Mouse (Mus musculus): ENCODE results near the gene Dnajb2. TPM values are rescaled to one million over a fixed set of nuclear protein-coding genes. Genes with fewer than 3 reads are reported as not detected.

Gene Dnajb2
- total and polyA plus RNA-seq, 2 experiments from 2014 or later, result 34.9 to 35.0 TPM

GRCm38 (mm10) chr1:75253849-75254624, 17.8 kb downstream of the Dnajb2 start:
- Histone ChIP-seq H3K9ac (replicated peaks; ENCODE audit: low read depth, low read length) (no peak overlapping the region), H3K4me3 (ENCODE audit: low read depth, low read length) (no peak overlapping the region), H3K4me2 (ENCODE audit: low read depth, low read length) (no peak overlapping the region), H3K4me1 (ENCODE audit: control insufficient read depth, insufficient read depth) (peaks cover 3% of the 10 kb centered on the region), H3K9me3 (replicated peaks; ENCODE audit: control insufficient read depth, low read length) (no peaks in the 10 kb centered on the region), H3K27me3 (ENCODE audit: control insufficient read depth, insufficient read depth, low read length) (no peaks in the 10 kb centered on the region), H3K27ac (ENCODE audit: low read depth) (no peak overlapping the region), H3K36me3 (replicated peaks; ENCODE audit: control insufficient read depth, insufficient read depth, low read length) (no peaks in the 10 kb centered on the region)
- whole genome bisulfite sequencing, result 54% methylated on average over 16 of the region's 16 CpGs
- TF ChIP-seq EP300 (IDR thresholded peaks at IDR 0.05; ENCODE audit: low read depth) (no peak), CTCF (IDR thresholded peaks at IDR 0.05; ENCODE audit: low read depth) (peak; percentile 89)
- peak; percentile 46 for DNase-seq (ENCODE audit: low spot score)
- no peak for ATAC-seq (ENCODE audit: insufficient read depth, low read depth)

- H3K4me3 ChIP-seq (ENCODE audit: low read depth, low read length), result no peak overlapping the region
- no peak overlapping the region for H3K9ac ChIP-seq (replicated peaks; ENCODE audit: low read depth, low read length)
- TF ChIP-seq CTCF (IDR thresholded peaks at IDR 0.05; ENCODE audit: low read depth) (no peak), EP300 (IDR thresholded peaks at IDR 0.05; ENCODE audit: low read depth) (no peak)
- WGBS, result 66% methylated on average over 8 of the region's 8 CpGs
- no peak for DNase-seq (ENCODE audit: low spot score)
- H3K27me3 ChIP-seq (ENCODE audit: control insufficient read depth, insufficient read depth, low read length), result no peaks in the 10 kb centered on the region
- H3K36me3 ChIP-seq (replicated peaks; ENCODE audit: control insufficient read depth, insufficient read depth, low read length), result no peaks in the 10 kb centered on the region
- H3K4me2 ChIP-seq (ENCODE audit: low read depth, low read length), result no peak overlapping the region
- no peaks in the 10 kb centered on the region for H3K9me3 ChIP-seq (replicated peaks; ENCODE audit: control insufficient read depth, low read length)
- no peak overlapping the region for H3K27ac ChIP-seq (ENCODE audit: low read depth)
- no peak for ATAC-seq (ENCODE audit: insufficient read depth, low read depth)
- H3K4me1 ChIP-seq (ENCODE audit: control insufficient read depth, insufficient read depth), result peaks cover 3% of the 10 kb centered on the region
These were observed 18.4 kb downstream of the Dnajb2 start for GRCm38 (mm10) chr1:75254625-75255013.

GRCm38 (mm10) chr1:75255516-75256046, 19.4 kb downstream of the Dnajb2 start:
- Histone ChIP-seq H3K36me3 (replicated peaks; ENCODE audit: control insufficient read depth, insufficient read depth, low read length) (no peaks in the 10 kb centered on the region), H3K27ac (ENCODE audit: low read depth) (no peak overlapping the region), H3K9me3 (replicated peaks; ENCODE audit: control insufficient read depth, low read length) (no peaks in the 10 kb centered on the region), H3K4me2 (ENCODE audit: low read depth, low read length) (no peak overlapping the region), H3K4me1 (ENCODE audit: control insufficient read depth, insufficient read depth) (peaks cover 3% of the 10 kb centered on the region), H3K9ac (replicated peaks; ENCODE audit: low read depth, low read length) (no peak overlapping the region), H3K4me3 (ENCODE audit: low read depth, low read length) (no peak overlapping the region), H3K27me3 (ENCODE audit: control insufficient read depth, insufficient read depth, low read length) (no peaks in the 10 kb centered on the region)
- no peak for ATAC-seq (ENCODE audit: insufficient read depth, low read depth)
- WGBS, result 37% methylated on average over 10 of the region's 10 CpGs
- TF ChIP-seq EP300 (IDR thresholded peaks at IDR 0.05; ENCODE audit: low read depth) (no peak), CTCF (IDR thresholded peaks at IDR 0.05; ENCODE audit: low read depth) (no peak)
- no peak for DNase-seq (ENCODE audit: low spot score)

- no peak overlapping the region for H3K27ac ChIP-seq (ENCODE audit: low read depth)
- H3K4me2 ChIP-seq (ENCODE audit: low read depth, low read length), result no peak overlapping the region
- DNase-seq (ENCODE audit: low spot score) (no peak), ATAC-seq (ENCODE audit: insufficient read depth, low read depth) (no peak)
- no peak overlapping the region for H3K4me3 ChIP-seq (ENCODE audit: low read depth, low read length)
- no peaks in the 10 kb centered on the region for H3K4me1 ChIP-seq (ENCODE audit: control insufficient read depth, insufficient read depth)
- no peak overlapping the region for H3K9ac ChIP-seq (replicated peaks; ENCODE audit: low read depth, low read length)
- H3K36me3 ChIP-seq (replicated peaks; ENCODE audit: control insufficient read depth, insufficient read depth, low read length), result no peaks in the 10 kb centered on the region
- H3K27me3 ChIP-seq (ENCODE audit: control insufficient read depth, insufficient read depth, low read length), result peaks cover 40% of the 10 kb centered on the region
- TF ChIP-seq CTCF (IDR thresholded peaks at IDR 0.05; ENCODE audit: low read depth) (no peak), EP300 (IDR thresholded peaks at IDR 0.05; ENCODE audit: low read depth) (no peak)
- no peaks in the 10 kb centered on the region for H3K9me3 ChIP-seq (replicated peaks; ENCODE audit: control insufficient read depth, low read length)
These were observed 25.1 kb downstream of the Dnajb2 start for GRCm38 (mm10) chr1:75261278-75261677.

DNA sequence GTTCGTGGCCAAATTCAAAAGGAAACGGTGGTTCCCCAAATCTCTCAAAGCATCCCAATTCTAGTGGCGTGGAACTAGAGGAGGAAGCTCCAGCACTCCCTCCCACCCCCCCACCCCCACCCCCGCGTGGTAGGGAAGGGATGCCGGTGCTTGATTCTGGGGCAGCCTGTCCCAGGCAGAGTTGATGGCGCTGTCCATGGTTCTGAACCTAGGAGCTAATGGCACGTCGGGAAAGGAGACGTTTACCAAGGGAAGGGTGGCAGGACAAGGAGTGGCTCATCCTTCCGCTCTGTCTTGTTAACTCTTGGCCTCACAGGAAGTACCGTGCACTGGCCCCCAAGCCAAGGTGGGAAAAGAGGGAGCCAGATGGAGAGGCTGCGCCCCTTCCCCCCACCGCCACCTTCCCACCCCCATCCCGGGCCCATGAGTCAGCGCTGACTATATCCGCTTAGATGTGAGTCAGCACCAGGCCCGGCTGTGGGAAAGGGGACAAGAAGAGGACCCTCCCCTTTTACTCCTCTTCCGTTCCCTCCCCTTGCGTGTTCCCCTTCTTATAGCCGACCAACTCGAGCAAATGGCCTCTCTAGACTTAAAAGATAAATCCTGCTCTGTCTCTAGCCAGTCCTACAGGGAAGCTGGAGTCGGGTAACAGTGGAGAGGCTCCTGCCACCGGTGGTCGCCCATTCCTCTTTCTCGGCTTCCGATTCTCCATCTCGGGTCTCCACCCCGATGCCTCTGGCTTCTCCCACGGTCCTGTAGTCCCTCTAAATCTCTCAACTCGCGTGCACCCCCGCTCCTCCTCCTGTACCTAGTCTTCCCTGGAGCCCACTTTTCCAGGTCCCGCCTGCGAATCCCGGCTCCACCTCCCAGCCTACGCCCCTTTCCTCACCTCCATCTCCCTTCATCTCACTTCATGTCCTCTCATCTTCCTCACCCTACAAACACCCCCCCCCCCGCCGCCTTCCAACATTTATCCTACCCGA, 27.1 kb downstream of the Dnajb2 start:
- ATAC-seq (ENCODE audit: insufficient read depth, low read depth), result no peak
- no peaks in the 10 kb centered on the region for H3K36me3 ChIP-seq (replicated peaks; ENCODE audit: control insufficient read depth, insufficient read depth, low read length)
- H3K4me2 ChIP-seq (ENCODE audit: low read depth, low read length), result no peak overlapping the region
- no peak for TF ChIP-seq EP300 (IDR thresholded peaks at IDR 0.05; ENCODE audit: low read depth)
- TF ChIP-seq CTCF (IDR thresholded peaks at IDR 0.05; ENCODE audit: low read depth), result no peak
- H3K27ac ChIP-seq (ENCODE audit: low read depth), result no peak overlapping the region
- H3K9ac ChIP-seq (replicated peaks; ENCODE audit: low read depth, low read length), result no peak overlapping the region
- no peak overlapping the region for H3K4me3 ChIP-seq (ENCODE audit: low read depth, low read length)
- H3K9me3 ChIP-seq (replicated peaks; ENCODE audit: control insufficient read depth, low read length), result no peaks in the 10 kb centered on the region
- peak; percentile 66 for DNase-seq (ENCODE audit: low spot score)
- 1% methylated on average over 40 of the region's 40 CpGs for WGBS
- no peaks in the 10 kb centered on the region for H3K4me1 ChIP-seq (ENCODE audit: control insufficient read depth, insufficient read depth)
- H3K27me3 ChIP-seq (ENCODE audit: control insufficient read depth, insufficient read depth, low read length), result peaks cover 40% of the 10 kb centered on the region
